Mouse (Mus musculus): ENCODE data around the gene 4930503B20Rik.

DNA sequence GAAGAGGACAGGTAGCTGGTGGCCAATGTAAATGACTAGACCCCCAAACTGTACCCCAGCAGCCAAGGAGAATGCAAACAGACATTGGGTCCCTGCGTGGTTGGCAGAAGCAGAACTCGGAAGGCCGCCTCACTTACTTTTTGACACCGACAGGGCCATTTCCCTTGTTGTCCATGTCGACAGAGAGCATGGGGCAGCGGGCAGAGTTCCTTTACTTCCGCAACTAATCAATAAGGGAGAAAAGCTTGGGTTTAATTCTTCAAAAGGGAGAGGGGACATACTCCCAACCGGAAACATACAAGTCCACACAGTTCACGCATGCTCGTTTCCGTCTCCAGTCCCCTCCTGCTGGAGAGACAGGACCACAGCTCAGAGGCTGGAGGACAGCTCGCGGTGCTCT is 29.5 kb upstream of the 4930503B20Rik start:
- TF ChIP-seq TAL1 (conservative IDR thresholded peaks at IDR 0.05; ENCODE audit: low read depth, low read length) (no peak), GATA1 (IDR thresholded peaks at IDR 0.05; ENCODE audit: borderline replicate concordance, low read length) (no peak), CTCF (IDR thresholded peaks at IDR 0.05; ENCODE audit: low read depth, low read length) (no peak), POLR2AphosphoS5 (IDR thresholded peaks at IDR 0.05; ENCODE audit: insufficient replicate concordance, low read depth, low read length) (no peak)
